Mouse (Mus musculus): ENCODE data around the gene Smarcc2. TPM values are rescaled to one million over a fixed set of nuclear protein-coding genes. Genes with fewer than 3 reads are reported as not detected.

Gene Smarcc2
- total RNA-seq, 2 experiments from 2014 or later = 56.9 to 90.4 TPM

Other genes with a start within 250 kb of the Smarcc2 start
- gene Spryd4, start 247.4 kb upstream of the Smarcc2 start, total RNA-seq (2014; fragmentation: Nextera tagmentation) = 15.1 and 16.3 TPM in 2 replicates
- gene Spryd4, start 247.4 kb upstream of the Smarcc2 start, total RNA-seq (2017) = 9.7 and 19.2 TPM in 2 replicates
- 0.75 TPM in 1 of 2 replicates, not detected in the other for gene Mip, start 233.4 kb upstream of the Smarcc2 start, total RNA-seq (2014; fragmentation: Nextera tagmentation)
- not detected in 2 replicates for gene Mip, start 233.4 kb upstream of the Smarcc2 start, total RNA-seq (2017)
- gene Timeless, start 227.2 kb upstream of the Smarcc2 start, total RNA-seq (2014; fragmentation: Nextera tagmentation) = 55.4 and 70.5 TPM in 2 replicates
- 64.0 and 71.4 TPM in 2 replicates for gene Timeless, start 227.2 kb upstream of the Smarcc2 start, total RNA-seq (2017)
- 0.41 and 3.2 TPM in 2 replicates for gene Apon, start 205.2 kb upstream of the Smarcc2 start, total RNA-seq (2014; fragmentation: Nextera tagmentation)
- gene Apon, start 205.2 kb upstream of the Smarcc2 start, total RNA-seq (2017) = 0.31 and 0.99 TPM in 2 replicates
- not detected in 2 replicates for gene Apof, start 190.6 kb upstream of the Smarcc2 start, total RNA-seq (2014; fragmentation: Nextera tagmentation)
- 0.34 and 0.57 TPM in 2 replicates for gene Apof, start 190.6 kb upstream of the Smarcc2 start, total RNA-seq (2017)
- gene Stat2, start 188.7 kb upstream of the Smarcc2 start, total RNA-seq (2014; fragmentation: Nextera tagmentation) = 26.8 and 28.5 TPM in 2 replicates
- gene Stat2, start 188.7 kb upstream of the Smarcc2 start, total RNA-seq (2017) = 6.5 and 7.1 TPM in 2 replicates
- not detected in 2 replicates for gene Il23a, start 160.5 kb upstream of the Smarcc2 start, total RNA-seq (2014; fragmentation: Nextera tagmentation)
- 1.3 and 1.6 TPM in 2 replicates for gene Il23a, start 160.5 kb upstream of the Smarcc2 start, total RNA-seq (2017)
- 22.7 and 25.7 TPM in 2 replicates for gene Pan2, start 155.9 kb upstream of the Smarcc2 start, total RNA-seq (2014; fragmentation: Nextera tagmentation)
- gene Pan2, start 155.9 kb upstream of the Smarcc2 start, total RNA-seq (2017) = 9.8 and 16.2 TPM in 2 replicates
- gene Cnpy2, start 136.8 kb upstream of the Smarcc2 start, total RNA-seq (2014; fragmentation: Nextera tagmentation) = 108 and 200 TPM in 2 replicates
- 135 TPM in 2 replicates for gene Cnpy2, start 136.8 kb upstream of the Smarcc2 start, total RNA-seq (2017)
- gene Cs, start 121.5 kb upstream of the Smarcc2 start, total RNA-seq (2014; fragmentation: Nextera tagmentation) = 175 and 176 TPM in 2 replicates
- gene Cs, start 121.5 kb upstream of the Smarcc2 start, total RNA-seq (2017) = 104 and 114 TPM in 2 replicates
- 20.8 and 28.4 TPM in 2 replicates for gene Coq10a, start 90.3 kb upstream of the Smarcc2 start, total RNA-seq (2014; fragmentation: Nextera tagmentation)
- 6.8 and 7.9 TPM in 2 replicates for gene Coq10a, start 90.3 kb upstream of the Smarcc2 start, total RNA-seq (2017)
- 58.1 and 60.1 TPM in 2 replicates for gene Ankrd52, start 82.1 kb upstream of the Smarcc2 start, total RNA-seq (2014; fragmentation: Nextera tagmentation)
- gene Ankrd52, start 82.1 kb upstream of the Smarcc2 start, total RNA-seq (2017) = 9.1 and 11.3 TPM in 2 replicates
- gene Slc39a5, start 58.0 kb upstream of the Smarcc2 start, total RNA-seq (2014; fragmentation: Nextera tagmentation) = not detected in 2 replicates
- gene Slc39a5, start 58.0 kb upstream of the Smarcc2 start, total RNA-seq (2017) = not detected in 2 replicates
- 80.4 and 115 TPM in 2 replicates for gene Nabp2, start 47.8 kb upstream of the Smarcc2 start, total RNA-seq (2014; fragmentation: Nextera tagmentation)
- gene Nabp2, start 47.8 kb upstream of the Smarcc2 start, total RNA-seq (2017) = 58.6 and 60.5 TPM in 2 replicates
- 15.7 and 29.1 TPM in 2 replicates for gene Rnf41, start 47.6 kb upstream of the Smarcc2 start, total RNA-seq (2014; fragmentation: Nextera tagmentation)
- 16.5 and 18.6 TPM in 2 replicates for gene Rnf41, start 47.6 kb upstream of the Smarcc2 start, total RNA-seq (2017)
- gene Myl6, start 34.9 kb downstream of the Smarcc2 start, total RNA-seq (2014; fragmentation: Nextera tagmentation) = 1,019 and 1,105 TPM in 2 replicates
- gene Myl6, start 34.9 kb downstream of the Smarcc2 start, total RNA-seq (2017) = 1,278 and 1,308 TPM in 2 replicates
- 10.7 and 13.7 TPM in 2 replicates for gene Myl6b, start 39.4 kb downstream of the Smarcc2 start, total RNA-seq (2014; fragmentation: Nextera tagmentation)
- gene Myl6b, start 39.4 kb downstream of the Smarcc2 start, total RNA-seq (2017) = 1.2 and 1.7 TPM in 2 replicates
- gene Esyt1, start 66.6 kb downstream of the Smarcc2 start, total RNA-seq (2014; fragmentation: Nextera tagmentation) = 89.1 and 90.5 TPM in 2 replicates
- 78.8 and 97.6 TPM in 2 replicates for gene Esyt1, start 66.6 kb downstream of the Smarcc2 start, total RNA-seq (2017)
- gene Zc3h10, start 88.5 kb downstream of the Smarcc2 start, total RNA-seq (2014; fragmentation: Nextera tagmentation) = 8.8 and 9.7 TPM in 2 replicates
- 12.5 and 13.6 TPM in 2 replicates for gene Zc3h10, start 88.5 kb downstream of the Smarcc2 start, total RNA-seq (2017)
- 6,066 and 6,315 TPM in 2 replicates for gene Rpl41, start 90.1 kb downstream of the Smarcc2 start, total RNA-seq (2014; fragmentation: Nextera tagmentation)
- gene Rpl41, start 90.1 kb downstream of the Smarcc2 start, total RNA-seq (2017) = 3,608 and 4,444 TPM in 2 replicates
- gene Pa2g4, start 106.7 kb downstream of the Smarcc2 start, total RNA-seq (2014; fragmentation: Nextera tagmentation) = 404 and 410 TPM in 2 replicates
- 414 and 442 TPM in 2 replicates for gene Pa2g4, start 106.7 kb downstream of the Smarcc2 start, total RNA-seq (2017)
- gene Erbb3, start 130.4 kb downstream of the Smarcc2 start, total RNA-seq (2014; fragmentation: Nextera tagmentation) = 1.6 and 1.7 TPM in 2 replicates
- gene Erbb3, start 130.4 kb downstream of the Smarcc2 start, total RNA-seq (2017) = 1.4 and 1.8 TPM in 2 replicates
- gene Rps26, start 167.5 kb downstream of the Smarcc2 start, total RNA-seq (2014; fragmentation: Nextera tagmentation) = 2,754 and 2,968 TPM in 2 replicates
- 1,150 and 1,165 TPM in 2 replicates for gene Rps26, start 167.5 kb downstream of the Smarcc2 start, total RNA-seq (2017)
- gene Ikzf4, start 186.7 kb downstream of the Smarcc2 start, total RNA-seq (2014; fragmentation: Nextera tagmentation) = 0.62 TPM in 1 of 2 replicates, not detected in the other
- not detected in 2 replicates for gene Ikzf4, start 186.7 kb downstream of the Smarcc2 start, total RNA-seq (2017)
- 3.5 and 4.1 TPM in 2 replicates for gene Suox, start 214.8 kb downstream of the Smarcc2 start, total RNA-seq (2014; fragmentation: Nextera tagmentation)
- gene Suox, start 214.8 kb downstream of the Smarcc2 start, total RNA-seq (2017) = 5.9 and 8.1 TPM in 2 replicates
- gene Rab5b, start 237.0 kb downstream of the Smarcc2 start, total RNA-seq (2014; fragmentation: Nextera tagmentation) = 43.7 and 43.8 TPM in 2 replicates
- 45.7 and 58.0 TPM in 2 replicates for gene Rab5b, start 237.0 kb downstream of the Smarcc2 start, total RNA-seq (2017)
- gene Pmel, start 244.9 kb downstream of the Smarcc2 start, total RNA-seq (2014; fragmentation: Nextera tagmentation) = 0.28 and 2.6 TPM in 2 replicates
- gene Pmel, start 244.9 kb downstream of the Smarcc2 start, total RNA-seq (2017) = 0.52 and 1.6 TPM in 2 replicates
- gene Cdk2, start 245.8 kb downstream of the Smarcc2 start, total RNA-seq (2014; fragmentation: Nextera tagmentation) = 101 and 134 TPM in 2 replicates
- 60.3 and 73.1 TPM in 2 replicates for gene Cdk2, start 245.8 kb downstream of the Smarcc2 start, total RNA-seq (2017)

Measured in granulocyte monocyte progenitor cell, adult 5-6 weeks (primary cell).